Mouse (Mus musculus) R1 (cell line): ENCODE measurements around the gene Xkr7.
A peak's percentile ranks its signal among the peaks of the same experiment; 100 is the strongest.

Source experiments
- DNase-seq: peaks from one replicate; pipeline ENCODE4 v3.0.0-alpha.2; 2018; ENCODE audit warnings: low read depth, low spot score

Xkr7 gene

GRCm38 (mm10) chr2:153031126-153032082 lies at the start of gene Xkr7:
TSS of gene Xkr7 (plus strand) at chr2:153031852.
- DNase-seq, result peak; percentile 58

- DNase-seq, result no peak
These were observed 46.1 kb upstream of the Xkr7 start for GRCm38 (mm10) chr2:152985582-152985981.

GRCm38 (mm10) chr2:152991529-152991928 lies 40.1 kb upstream of the Xkr7 start:
- no peak for DNase-seq

- no peak for DNase-seq
These were observed 34.6 kb upstream of the Xkr7 start for GRCm38 (mm10) chr2:152997046-152997445.

GRCm38 (mm10) chr2:153002492-153003248 lies 29.0 kb upstream of the Xkr7 start:
- DNase-seq, result no peak

GRCm38 (mm10) chr2:153003681-153004338 lies 27.8 kb upstream of the Xkr7 start:
- no peak for DNase-seq

- DNase-seq, result no peak
These were observed 25.7 kb upstream of the Xkr7 start for GRCm38 (mm10) chr2:153005981-153006380.

GRCm38 (mm10) chr2:153009192-153009973 lies 22.3 kb upstream of the Xkr7 start:
- peak; percentile 91 for DNase-seq

GRCm38 (mm10) chr2:153013724-153014515 lies 17.7 kb upstream of the Xkr7 start:
- DNase-seq, result no peak

- peak; percentile 96 for DNase-seq
These were observed 16.7 kb upstream of the Xkr7 start, which contains the start of gene Pdrg1 for GRCm38 (mm10) chr2:153014758-153015593. TSS of gene Pdrg1 (minus strand) at chr2:153015427.

- DNase-seq, result no peak
These were observed 15.8 kb upstream of the Xkr7 start for GRCm38 (mm10) chr2:153015804-153016203.

- no peak for DNase-seq
These were observed 14.9 kb upstream of the Xkr7 start for GRCm38 (mm10) chr2:153016786-153017185.

- DNase-seq, result no peak
These were observed 12.3 kb upstream of the Xkr7 start for GRCm38 (mm10) chr2:153019355-153019754.

- DNase-seq, result peak; percentile 88
These were observed 10.5 kb upstream of the Xkr7 start for GRCm38 (mm10) chr2:153021163-153021562.

- no peak for DNase-seq
These were observed 8.8 kb upstream of the Xkr7 start for GRCm38 (mm10) chr2:153022855-153023254.

GRCm38 (mm10) chr2:153026052-153026451 lies 5.6 kb upstream of the Xkr7 start:
- no peak for DNase-seq

- no peak for DNase-seq
These were observed 4.2 kb upstream of the Xkr7 start for GRCm38 (mm10) chr2:153027501-153027900.

- no peak for DNase-seq
These were observed 1.2 kb upstream of the Xkr7 start for GRCm38 (mm10) chr2:153030422-153030821.

GRCm38 (mm10) chr2:153032083-153032842 lies 611 bp downstream of the Xkr7 start:
- DNase-seq, result peak; percentile 87
